Mouse (Mus musculus) lung, embryonic 15.5 days (tissue): ENCODE measurements around the gene Aak1. TPM values are rescaled to one million over a fixed set of nuclear protein-coding genes. Genes with fewer than 3 reads are reported as not detected.

Experiments
- ATAC-seq: fragments of 200-750 bp; cut with Nextera tagmentation; 2 replicates; pipeline ENCODE4 v1.8.0; 2017; ENCODE audit warnings: moderate number of reproducible peaks, borderline replicate concordance; ENCODE audit not compliant: low FRiP score, low TSS enrichment; ENCODE audit errors: extremely low read depth
- H3K27ac ChIP-seq: fragments of 300-500 bp; sonication (generic); 2 replicates; pipeline ENCODE4 v1.5.1; 2015; ENCODE audit warnings: moderate library complexity, mild to moderate bottlenecking, inconsistent platforms
- H3K27me3 ChIP-seq: fragments of 300-500 bp; sonication (generic); 2 replicates; pipeline ENCODE4 v1.6.1; 2015; ENCODE audit warnings: inconsistent platforms
- H3K36me3 ChIP-seq: fragments of 300-500 bp; sonication (generic); 2 replicates; pipeline ENCODE4 v1.6.1; 2015; ENCODE audit warnings: inconsistent platforms
- H3K4me1 ChIP-seq: fragments of 300-500 bp; sonication (generic); 2 replicates; pipeline ENCODE4 v1.6.1; 2015; ENCODE audit warnings: inconsistent platforms
- H3K4me2 ChIP-seq: fragments of 300-500 bp; sonication (generic); 2 replicates; pipeline ENCODE4 v1.6.1; 2015; ENCODE audit warnings: inconsistent platforms, mild to moderate bottlenecking, moderate library complexity
- H3K4me3 ChIP-seq: fragments of 300-500 bp; sonication (generic); 2 replicates; pipeline ENCODE4 v1.5.1; 2015; ENCODE audit warnings: mild to moderate bottlenecking, inconsistent platforms
- H3K9ac ChIP-seq: fragments of 300-500 bp; sonication (generic); 2 replicates; pipeline ENCODE4 v1.6.1; 2015; ENCODE audit warnings: inconsistent platforms
- H3K9me3 ChIP-seq: fragments of 300-500 bp; sonication (generic); 2 replicates; pipeline ENCODE4 v1.6.1; 2016; ENCODE audit warnings: inconsistent platforms
- WGBS: fragments of 180-500 bp; shearing (Covaris S2); methylation state at CpG from one replicate; pipeline ENCODE4 v1.1.7; 2015; 5-methylcytosine and 5-hydroxymethylcytosine counted together
- polyA plus RNA-seq: library from polyadenylated mRNA; unstranded; fragments of >200 nt; fragmentation: Nextera tagmentation; extraction: Ambion mirVana; gene quantifications from 2 replicates; pipeline ENCODE4 v1.2.1, GENCODE M21; 2015

Aak1 gene
- polyA plus RNA-seq, 1 experiment from 2014 or later, result 17.2 TPM

DNA sequence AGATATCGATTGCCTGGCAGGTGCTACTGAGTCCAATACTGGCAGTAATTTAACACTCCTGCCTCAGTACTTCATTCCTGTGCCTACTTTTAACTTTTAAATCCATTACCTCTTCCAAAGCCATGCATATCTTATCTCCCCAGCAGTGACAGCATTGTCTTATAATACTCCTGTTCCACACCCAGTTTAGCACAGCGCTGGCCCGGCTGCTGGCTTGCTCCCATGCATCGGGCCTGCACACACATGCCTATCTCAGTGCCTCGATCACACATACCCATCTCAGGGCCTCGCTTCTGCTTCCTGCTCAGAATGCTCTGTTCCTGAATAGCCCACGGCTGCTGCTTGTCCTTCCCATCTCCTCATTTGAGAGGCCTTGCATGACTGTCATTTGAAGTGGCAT, 90.5 kb downstream of the Aak1 start:
- H3K4me1 ChIP-seq, result no peaks in the 10 kb centered on the region
- no peak for ATAC-seq
- 87% methylated on average over 7 of the region's 7 CpGs for WGBS
- H3K4me3 ChIP-seq, result no peak overlapping the region
- peaks cover 33% of the 10 kb centered on the region for H3K36me3 ChIP-seq
- H3K27me3 ChIP-seq, result no peaks in the 10 kb centered on the region
- no peak overlapping the region for H3K27ac ChIP-seq
- no peak overlapping the region for H3K4me2 ChIP-seq
- H3K9ac ChIP-seq, result no peak overlapping the region
- H3K9me3 ChIP-seq, result no peaks in the 10 kb centered on the region

- Histone ChIP-seq H3K4me2 (no peak overlapping the region), H3K27ac (no peak overlapping the region), H3K4me3 (no peak overlapping the region), H3K4me1 (no peaks in the 10 kb centered on the region), H3K9me3 (no peaks in the 10 kb centered on the region), H3K9ac (no peak overlapping the region), H3K36me3 (peaks cover 30% of the 10 kb centered on the region), H3K27me3 (no peaks in the 10 kb centered on the region)
- no peak for ATAC-seq
- 91% methylated on average over 9 of the region's 9 CpGs for WGBS
Observed at GRCm38 (mm10) chr6:86940966-86941365, 91.6 kb downstream of the Aak1 start.

DNA sequence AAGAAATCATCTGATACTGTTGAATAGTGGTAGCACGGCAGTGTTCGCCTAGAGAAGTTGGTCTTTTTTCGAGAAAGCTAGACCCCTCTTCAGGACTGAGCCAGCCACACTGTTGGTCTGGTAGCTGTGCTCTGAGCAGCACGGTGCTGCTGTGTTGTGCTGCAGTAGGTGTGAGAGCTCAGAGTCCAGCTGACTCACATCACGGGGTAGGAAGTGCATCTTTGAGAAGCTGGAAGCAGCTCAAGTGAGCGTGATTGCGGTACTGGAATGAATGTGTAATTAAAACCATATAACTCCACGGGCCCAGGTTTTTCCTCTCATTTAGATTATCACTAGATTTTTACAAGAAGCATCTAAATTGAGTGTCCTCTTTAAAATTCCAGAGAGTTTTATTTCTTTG, 97.8 kb downstream of the Aak1 start:
- Histone ChIP-seq H3K9me3 (no peaks in the 10 kb centered on the region), H3K4me3 (no peak overlapping the region), H3K4me2 (no peak overlapping the region), H3K4me1 (no peaks in the 10 kb centered on the region), H3K27me3 (no peaks in the 10 kb centered on the region), H3K36me3 (peaks cover 28% of the 10 kb centered on the region), H3K9ac (no peak overlapping the region), H3K27ac (no peak overlapping the region)
- no peak for ATAC-seq
- 76% methylated on average over 8 of the region's 8 CpGs for WGBS

GRCm38 (mm10) chr6:86948746-86949145, 99.4 kb downstream of the Aak1 start:
- Histone ChIP-seq H3K27me3 (no peaks in the 10 kb centered on the region), H3K36me3 (peaks cover 32% of the 10 kb centered on the region), H3K9me3 (no peaks in the 10 kb centered on the region), H3K27ac (no peak overlapping the region), H3K4me2 (no peak overlapping the region), H3K4me3 (no peak overlapping the region), H3K9ac (no peak overlapping the region), H3K4me1 (no peaks in the 10 kb centered on the region)
- WGBS, result 74% methylated on average over 2 of the region's 2 CpGs
- ATAC-seq, result no peak

- no peak for ATAC-seq
- Histone ChIP-seq H3K9ac (no peak overlapping the region), H3K27ac (no peak overlapping the region), H3K4me1 (no peaks in the 10 kb centered on the region), H3K36me3 (peaks cover 37% of the 10 kb centered on the region), H3K9me3 (no peaks in the 10 kb centered on the region), H3K4me3 (no peak overlapping the region), H3K27me3 (no peaks in the 10 kb centered on the region), H3K4me2 (no peak overlapping the region)
- WGBS, result 61% methylated on average over 1 of the region's 1 CpGs
Observed at GRCm38 (mm10) chr6:86950141-86950540, 100.8 kb downstream of the Aak1 start.

DNA sequence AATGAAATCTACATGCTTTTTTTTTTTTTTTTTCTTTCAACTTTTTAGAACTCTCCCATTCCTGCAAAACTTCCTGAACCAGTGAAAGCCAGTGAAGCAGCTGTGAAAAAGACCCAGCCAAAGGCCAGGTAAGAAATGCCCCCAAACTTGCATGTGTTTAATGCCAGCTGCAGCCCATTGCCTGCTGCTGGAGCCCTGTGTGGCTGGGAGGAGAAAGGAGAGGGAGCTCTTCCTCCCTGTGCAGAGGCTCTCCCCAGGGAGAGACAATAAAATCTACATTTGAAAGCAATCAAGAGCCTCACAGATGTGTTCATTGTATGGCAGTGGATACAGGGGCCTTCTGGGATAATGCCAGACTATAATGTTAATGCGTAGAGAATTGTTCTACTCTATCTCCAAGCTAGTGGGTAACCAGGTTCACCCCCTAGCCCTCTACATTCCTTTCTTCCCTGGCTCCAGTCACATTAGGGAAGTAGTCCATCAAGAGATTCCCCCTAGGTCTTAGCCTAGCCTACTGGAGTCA, 101.5 kb downstream of the Aak1 start:
- Histone ChIP-seq H3K9me3 (no peaks in the 10 kb centered on the region), H3K4me2 (no peak overlapping the region), H3K27me3 (no peaks in the 10 kb centered on the region), H3K4me1 (no peaks in the 10 kb centered on the region), H3K27ac (no peak overlapping the region), H3K36me3 (peaks cover 36% of the 10 kb centered on the region), H3K9ac (no peak overlapping the region), H3K4me3 (no peak overlapping the region)
- no peak for ATAC-seq
- WGBS, result 97% methylated on average over 1 of the region's 1 CpGs

- ATAC-seq, result no peak
- Histone ChIP-seq H3K27me3 (no peaks in the 10 kb centered on the region), H3K27ac (no peak overlapping the region), H3K4me3 (no peak overlapping the region), H3K9me3 (no peaks in the 10 kb centered on the region), H3K9ac (no peak overlapping the region), H3K36me3 (peaks cover 44% of the 10 kb centered on the region), H3K4me2 (no peak overlapping the region), H3K4me1 (no peaks in the 10 kb centered on the region)
- WGBS, result 78% methylated on average over 3 of the region's 3 CpGs
Observed at GRCm38 (mm10) chr6:86955741-86956140, 106.4 kb downstream of the Aak1 start.

- H3K9ac ChIP-seq, result no peak overlapping the region
- no peak overlapping the region for H3K27ac ChIP-seq
- no peak overlapping the region for H3K4me3 ChIP-seq
- no peaks in the 10 kb centered on the region for H3K4me1 ChIP-seq
- no peaks in the 10 kb centered on the region for H3K9me3 ChIP-seq
- no peak for ATAC-seq
- H3K4me2 ChIP-seq, result no peak overlapping the region
- peaks cover 49% of the 10 kb centered on the region for H3K36me3 ChIP-seq
- H3K27me3 ChIP-seq, result no peaks in the 10 kb centered on the region
Observed at GRCm38 (mm10) chr6:86956206-86956605, 106.9 kb downstream of the Aak1 start.

GRCm38 (mm10) chr6:86959006-86959405, 109.7 kb downstream of the Aak1 start:
- Histone ChIP-seq H3K27me3 (no peaks in the 10 kb centered on the region), H3K4me3 (no peak overlapping the region), H3K9ac (no peak overlapping the region), H3K36me3 (peaks cover 46% of the 10 kb centered on the region), H3K27ac (no peak overlapping the region), H3K4me2 (no peak overlapping the region), H3K9me3 (no peaks in the 10 kb centered on the region), H3K4me1 (no peaks in the 10 kb centered on the region)
- no peak for ATAC-seq
- 82% methylated on average over 1 of the region's 1 CpGs for WGBS

DNA sequence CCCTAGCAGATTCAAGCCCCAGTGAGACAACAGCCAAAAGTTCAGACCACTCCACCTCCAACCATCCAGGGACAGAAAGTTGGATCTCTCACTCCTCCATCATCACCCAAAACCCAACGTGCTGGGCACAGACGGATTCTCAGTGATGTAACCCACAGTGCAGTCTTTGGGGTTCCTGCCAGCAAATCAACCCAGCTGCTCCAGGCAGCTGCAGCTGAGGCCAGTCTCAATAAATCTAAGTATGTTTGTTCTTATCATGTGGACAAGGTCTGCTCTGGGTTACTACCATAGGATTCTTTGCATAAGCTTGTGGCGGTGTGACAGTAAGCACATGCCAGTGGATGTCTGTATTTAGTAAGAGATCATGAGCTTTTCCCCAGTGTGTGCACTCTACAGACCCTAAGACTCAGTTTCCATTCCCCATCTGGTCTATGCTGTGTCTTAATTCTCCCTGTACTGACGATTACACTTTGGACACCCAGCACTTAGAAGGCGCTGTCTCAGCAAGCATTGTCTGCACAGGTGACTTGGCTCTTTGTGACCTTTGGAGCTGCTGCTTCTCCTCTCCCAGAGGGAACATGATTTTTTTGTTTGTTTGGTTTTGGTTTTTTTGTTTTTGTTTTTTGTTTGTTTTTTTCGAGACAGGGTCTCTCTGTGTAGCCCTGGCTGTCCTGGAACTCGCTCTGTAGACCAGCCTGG, 114.8 kb downstream of the Aak1 start:
- Histone ChIP-seq H3K9me3 (no peaks in the 10 kb centered on the region), H3K4me1 (no peaks in the 10 kb centered on the region), H3K36me3 (peaks cover 51% of the 10 kb centered on the region), H3K27me3 (no peaks in the 10 kb centered on the region), H3K4me3 (no peak overlapping the region), H3K27ac (no peak overlapping the region), H3K9ac (no peak overlapping the region), H3K4me2 (no peak overlapping the region)
- WGBS, result 83% methylated on average over 7 of the region's 7 CpGs
- no peak for ATAC-seq

DNA sequence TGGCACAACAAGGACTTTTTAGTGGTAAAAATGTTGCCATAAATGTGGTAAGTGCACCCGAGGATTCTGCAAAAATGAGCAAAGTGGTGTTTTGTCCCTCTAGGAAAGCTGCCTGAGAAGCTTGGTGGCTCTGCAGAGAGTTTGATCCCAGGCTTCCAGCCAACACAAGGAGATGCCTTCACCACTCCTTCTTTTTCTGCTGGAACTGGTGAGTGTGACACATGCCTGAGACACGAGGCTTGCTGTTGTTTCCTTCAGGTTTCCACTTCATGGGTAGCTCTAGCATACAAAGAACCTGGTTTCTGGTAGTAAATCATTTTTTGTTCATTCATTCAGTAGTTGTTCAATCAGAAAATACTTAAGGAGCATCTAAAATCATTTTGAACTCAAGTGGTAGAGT, 117.8 kb downstream of the Aak1 start:
- Histone ChIP-seq H3K9me3 (no peaks in the 10 kb centered on the region), H3K27ac (no peak overlapping the region), H3K4me2 (no peak overlapping the region), H3K36me3 (peaks cover 58% of the 10 kb centered on the region), H3K27me3 (no peaks in the 10 kb centered on the region), H3K4me1 (no peaks in the 10 kb centered on the region), H3K9ac (no peak overlapping the region), H3K4me3 (no peak overlapping the region)
- ATAC-seq, result no peak
- 86% methylated on average over 2 of the region's 2 CpGs for WGBS

- Histone ChIP-seq H3K27ac (no peak overlapping the region), H3K36me3 (peaks cover 36% of the 10 kb centered on the region), H3K4me2 (no peak overlapping the region), H3K9ac (no peak overlapping the region), H3K27me3 (no peaks in the 10 kb centered on the region), H3K4me3 (no peak overlapping the region), H3K4me1 (no peaks in the 10 kb centered on the region), H3K9me3 (no peaks in the 10 kb centered on the region)
- ATAC-seq, result no peak
- WGBS, result 90% methylated on average over 4 of the region's 4 CpGs
Observed at GRCm38 (mm10) chr6:86973956-86974355, 124.6 kb downstream of the Aak1 start.
